11 mouse cellular contexts compared by ENCODE assay signal in genomic region chr15:62712543-62713131, GRCm38 (mm10).
A peak's percentile ranks its signal among the peaks of the same experiment; 100 is the strongest.
DNase-seq lines count a peak whose midpoint lies in the region; ATAC-seq and TF ChIP-seq lines count a peak whose summit lies in the region.
"Had no signal": no experiment of that assay in that cellular context is flagged by ENCODE, and none has a peak within 500 bp of the region (broad histone marks: within the 10 kb centered on the region; RNA-seq: fewer than 3 reads in every experiment).

No protein-coding gene starts in this region.

- H3K9ac ChIP-seq in kidney, embryonic 15.5 days = no peak overlapping the region
- H3K9ac ChIP-seq in liver, embryonic 14.5 days (replicated peaks) = no peak overlapping the region
- H3K9ac ChIP-seq in stomach, embryonic 14.5 days (replicated peaks; ENCODE audit: low read depth, low read length) = no peak overlapping the region
- H3K9ac ChIP-seq in hindbrain, embryonic 13.5 days = no peak overlapping the region
- no peak overlapping the region for H3K9ac ChIP-seq in midbrain, embryonic 16.5 days (ENCODE audit: low read depth, low read length)
- H3K9ac ChIP-seq: limb, embryonic 13.5 days; midbrain, embryonic 15.5 days had no signal

- H3K4me1 ChIP-seq in kidney, embryonic 15.5 days = 0 out of 2 replicates have a peak, but pooled peaks cover 4% of the 10 kb centered on the region
- no peaks in the 10 kb centered on the region; a peak in 1 of 4 replicates for H3K4me1 ChIP-seq in liver, embryonic 14.5 days (replicated peaks; ENCODE audit: control insufficient read depth in 2 of 2, insufficient read depth in 2 of 2, low read length in 1 of 2)
- no peaks in the 10 kb centered on the region for H3K4me1 ChIP-seq in stomach, embryonic 14.5 days (ENCODE audit: control insufficient read depth, insufficient read depth, low read length)
- no peaks in the 10 kb centered on the region; the same call in 1 of the 2 replicates for H3K4me1 ChIP-seq in hindbrain, embryonic 13.5 days (replicated peaks)
- H3K4me1 ChIP-seq in midbrain, embryonic 16.5 days (ENCODE audit: control insufficient read depth, insufficient read depth, low read length) = no peaks in the 10 kb centered on the region
- H3K4me1 ChIP-seq: limb, embryonic 13.5 days; midbrain, embryonic 15.5 days had no signal

- no peak for TF ChIP-seq CTCF in liver, embryonic 14.5 days (IDR thresholded peaks at IDR 0.05; ENCODE audit: low read depth)

- peak; percentile 64 for ATAC-seq in kidney, embryonic 15.5 days (replicated peaks; ENCODE audit: low FRiP score)
- peak; percentile 75 for ATAC-seq in liver, embryonic 14.5 days (ENCODE audit: insufficient read depth)
- ATAC-seq in stomach, embryonic 14.5 days (ENCODE audit: insufficient number of reproducible peaks, insufficient read depth, low FRiP score, low read depth) = peak; percentile 82
- no peak for ATAC-seq in hindbrain, embryonic 13.5 days (ENCODE audit: low FRiP score)
- no peak for ATAC-seq in midbrain, embryonic 16.5 days
- ATAC-seq: midbrain, embryonic 15.5 days had no signal

- H3K4me2 ChIP-seq in kidney, embryonic 15.5 days = no peak overlapping the region
- H3K4me2 ChIP-seq in liver, embryonic 14.5 days (ENCODE audit: low read depth) = no peak overlapping the region
- no peak overlapping the region for H3K4me2 ChIP-seq in stomach, embryonic 14.5 days (replicated peaks; ENCODE audit: low read depth, low read length)
- no peak overlapping the region for H3K4me2 ChIP-seq in hindbrain, embryonic 13.5 days
- no peak overlapping the region for H3K4me2 ChIP-seq in midbrain, embryonic 16.5 days (ENCODE audit: low read length)
- H3K4me2 ChIP-seq: limb, embryonic 13.5 days; midbrain, embryonic 15.5 days had no signal

- no peaks in the 10 kb centered on the region for H3K9me3 ChIP-seq in kidney, embryonic 15.5 days (replicated peaks)
- H3K9me3 ChIP-seq in liver, embryonic 14.5 days (ENCODE audit: control insufficient read depth, low read length) = no peaks in the 10 kb centered on the region
- no peaks in the 10 kb centered on the region for H3K9me3 ChIP-seq in stomach, embryonic 14.5 days (ENCODE audit: control insufficient read depth, low read depth, low read length)
- no peaks in the 10 kb centered on the region for H3K9me3 ChIP-seq in hindbrain, embryonic 13.5 days
- no peaks in the 10 kb centered on the region for H3K9me3 ChIP-seq in midbrain, embryonic 16.5 days (replicated peaks; ENCODE audit: control insufficient read depth, low read length, poor library complexity, severe bottlenecking)
- H3K9me3 ChIP-seq: limb, embryonic 13.5 days; midbrain, embryonic 15.5 days had no signal

- H3K36me3 ChIP-seq in kidney, embryonic 15.5 days = no peaks in the 10 kb centered on the region
- no peaks in the 10 kb centered on the region for H3K36me3 ChIP-seq in liver, embryonic 14.5 days (replicated peaks; ENCODE audit: control insufficient read depth, insufficient read depth, low read depth)
- H3K36me3 ChIP-seq in stomach, embryonic 14.5 days (ENCODE audit: control insufficient read depth, insufficient read depth, low read length) = no peaks in the 10 kb centered on the region
- no peaks in the 10 kb centered on the region for H3K36me3 ChIP-seq in hindbrain, embryonic 13.5 days
- no peaks in the 10 kb centered on the region for H3K36me3 ChIP-seq in midbrain, embryonic 16.5 days (ENCODE audit: control insufficient read depth, insufficient read depth, low read length)
- H3K36me3 ChIP-seq: limb, embryonic 13.5 days; midbrain, embryonic 15.5 days had no signal

- WGBS in kidney, embryonic 15.5 days = 66% methylated on average over 9 of the region's 9 CpGs
- 68% methylated on average over 9 of the region's 9 CpGs for WGBS in liver, embryonic 14.5 days (ENCODE audit: insufficient replicate concordance)
- 63% methylated on average over 9 of the region's 9 CpGs for WGBS in stomach, embryonic 14.5 days
- 78% methylated on average over 9 of the region's 9 CpGs for WGBS in hindbrain, embryonic 13.5 days
- 83% methylated on average over 8 of the region's 9 CpGs for WGBS in midbrain, embryonic 16.5 days

- H3K4me3 ChIP-seq in kidney, embryonic 15.5 days (replicated peaks) = no peak overlapping the region
- H3K4me3 ChIP-seq in liver, embryonic 14.5 days (ENCODE audit: insufficient read depth in 1 of 2, low read depth in 2 of 2, low read length in 2 of 2) = no peak overlapping the region
- no peak overlapping the region for H3K4me3 ChIP-seq in stomach, embryonic 14.5 days (ENCODE audit: low read depth, low read length)
- no peak overlapping the region for H3K4me3 ChIP-seq in hindbrain, embryonic 13.5 days
- no peak overlapping the region for H3K4me3 ChIP-seq in midbrain, embryonic 16.5 days (ENCODE audit: low read depth, low read length)
- H3K4me3 ChIP-seq: limb, embryonic 13.5 days; midbrain, embryonic 15.5 days had no signal

- DNase-seq in adrenal gland, postnatal 36 days = peak; percentile 56 to 71
- peak; percentile 4 to 20 (median 18) for DNase-seq in liver, embryonic 14.5 days (ENCODE audit: low read depth in 3 of 3, low spot score in 3 of 3)
- no peak for DNase-seq in right cerebral cortex, postnatal 25 days
- DNase-seq: heart, postnatal 4 days; thymus, postnatal 25 days had no signal

- H3K27ac ChIP-seq in kidney, embryonic 15.5 days = peak overlapping the region; percentile 41
- H3K27ac ChIP-seq in liver, embryonic 14.5 days = no peak overlapping the region
- H3K27ac ChIP-seq in stomach, embryonic 14.5 days (ENCODE audit: low read length) = no peak overlapping the region
- no peak overlapping the region for H3K27ac ChIP-seq in hindbrain, embryonic 13.5 days
- no peak overlapping the region for H3K27ac ChIP-seq in midbrain, embryonic 16.5 days (ENCODE audit: low read length)
- H3K27ac ChIP-seq: limb, embryonic 13.5 days; midbrain, embryonic 15.5 days had no signal

- H3K27me3 ChIP-seq in kidney, embryonic 15.5 days = no peaks in the 10 kb centered on the region
- H3K27me3 ChIP-seq in liver, embryonic 14.5 days (ENCODE audit: control insufficient read depth, insufficient read depth, low read length) = no peaks in the 10 kb centered on the region
- H3K27me3 ChIP-seq in stomach, embryonic 14.5 days (ENCODE audit: control insufficient read depth, insufficient read depth, low read length) = no peaks in the 10 kb centered on the region
- H3K27me3 ChIP-seq in hindbrain, embryonic 13.5 days = no peaks in the 10 kb centered on the region
- H3K27me3 ChIP-seq in midbrain, embryonic 16.5 days (ENCODE audit: control insufficient read depth, insufficient read depth, low read depth, low read length) = no peaks in the 10 kb centered on the region
- H3K27me3 ChIP-seq: limb, embryonic 13.5 days; midbrain, embryonic 15.5 days had no signal

- TF ChIP-seq EP300 in liver, embryonic 14.5 days (IDR thresholded peaks at IDR 0.05; ENCODE audit: low read depth) = no peak

Comparison
In these comparisons a context has a peak if more than half of its experiments do, and no peak if none do; other contexts are left out.
1. ATAC-seq: peak in kidney, embryonic 15.5 days (single experiment), liver, embryonic 14.5 days (single experiment) and stomach, embryonic 14.5 days (single experiment); none in hindbrain, embryonic 13.5 days (single experiment) and midbrain, embryonic 16.5 days (single experiment).